Mouse (Mus musculus): ENCODE measurements around the gene Spats2.

DNA sequence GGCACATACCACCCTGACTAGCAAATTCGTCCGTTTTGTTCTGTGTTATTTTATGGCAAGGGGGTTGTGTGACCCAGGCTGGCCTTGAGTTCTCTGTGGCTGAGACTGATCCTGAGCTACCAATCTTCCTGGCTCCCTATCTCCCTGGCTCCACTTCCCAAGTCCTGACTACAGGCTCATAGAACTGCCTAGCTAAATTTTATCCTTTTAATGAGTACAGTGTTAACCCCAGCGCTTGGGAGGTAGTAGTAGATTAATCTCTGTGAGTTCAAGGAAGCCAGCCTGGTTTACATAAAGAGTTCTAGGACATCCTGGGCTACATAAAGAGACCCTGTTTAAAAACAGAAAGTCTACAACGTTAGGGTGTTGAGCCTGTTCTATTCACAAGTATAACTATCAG, 13.9 kb upstream of the Spats2 start:
- TF ChIP-seq CTCF (IDR thresholded peaks at IDR 0.05; ENCODE audit: low read depth) (no peak), EP300 (optimal IDR thresholded peaks at IDR 0.05) (no peak)
